Mouse (Mus musculus): ENCODE data around the gene Kdm1a.

Kdm1a gene

DNA sequence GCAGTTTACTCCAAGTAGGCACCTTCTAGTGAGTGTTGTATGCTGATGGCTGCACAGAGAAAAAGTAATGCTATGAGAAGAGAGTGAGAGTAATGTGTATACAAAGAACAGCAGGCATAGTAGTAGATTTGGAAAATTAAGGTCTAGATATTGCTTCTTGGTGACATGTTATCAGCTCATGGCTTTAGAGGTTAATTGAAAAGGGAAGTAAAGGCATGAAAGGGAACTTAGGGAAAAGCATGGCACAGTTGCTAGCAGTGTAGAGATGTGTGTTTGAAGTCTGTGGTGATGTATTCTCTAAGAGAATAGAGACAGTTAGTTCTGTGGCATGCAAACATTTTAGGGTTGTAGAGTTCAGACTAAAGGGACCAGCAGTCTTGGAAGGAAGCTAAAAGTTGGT is 82.7 kb downstream of the Kdm1a start:
- no peak for DNase-seq

DNA sequence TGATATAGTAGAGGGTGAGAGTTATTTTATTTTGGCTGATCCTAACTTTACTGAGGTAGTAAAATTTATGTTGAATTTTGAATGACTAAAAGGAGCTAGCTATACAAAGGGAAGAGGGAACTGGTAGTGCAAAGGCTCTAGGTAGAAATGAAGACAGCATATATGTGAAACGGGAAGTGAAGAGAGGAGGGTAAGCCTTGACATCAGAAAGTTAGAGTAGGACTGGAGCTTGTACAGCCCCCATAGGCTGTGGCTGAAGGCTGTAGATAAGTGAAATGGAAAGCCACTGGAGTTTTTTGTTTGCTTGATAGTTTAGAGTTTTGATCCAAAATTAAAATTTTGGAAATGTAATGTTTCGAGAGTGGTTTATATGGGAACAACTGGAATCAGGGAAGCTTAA is 83.9 kb downstream of the Kdm1a start:
- DNase-seq = no peak

DNA sequence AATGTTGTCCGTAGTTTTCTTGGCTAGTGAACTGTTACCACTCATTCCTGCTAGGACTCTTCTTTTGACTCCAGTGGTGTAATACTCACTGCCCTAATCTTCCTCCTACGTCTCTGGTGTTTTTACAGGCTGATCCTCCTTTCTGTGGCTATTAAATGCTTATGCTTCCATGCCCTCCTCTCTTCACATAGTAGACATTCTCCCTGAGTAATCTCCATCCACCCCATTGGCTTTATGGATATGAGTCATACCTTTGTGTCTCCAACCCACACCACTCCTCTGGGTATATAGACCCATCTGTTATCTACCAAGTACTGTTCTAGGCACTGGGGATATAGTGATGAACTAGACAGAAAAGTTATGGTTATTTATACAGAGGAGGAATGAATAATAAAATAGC is 84.4 kb downstream of the Kdm1a start:
- DNase-seq = no peak

DNA sequence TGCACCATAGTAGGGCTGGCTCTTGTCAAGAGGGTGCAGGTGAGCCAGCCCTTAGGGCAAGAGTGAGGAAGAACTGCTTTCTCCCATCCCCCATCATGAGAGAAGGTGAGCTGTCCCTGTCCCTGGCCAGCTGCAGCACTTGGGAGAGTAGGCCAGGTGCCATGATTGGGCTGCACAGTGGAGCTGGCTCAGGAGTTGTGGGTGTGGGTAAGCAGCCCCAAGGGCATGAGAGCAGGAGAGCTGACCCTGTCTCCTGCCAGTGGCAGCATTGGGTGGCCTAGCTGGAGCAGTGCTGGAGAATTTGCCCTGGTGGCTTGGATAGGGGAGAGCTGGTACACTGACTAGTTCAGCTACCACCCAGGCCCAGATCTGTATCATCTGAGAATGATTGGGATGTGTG is 89.6 kb downstream of the Kdm1a start:
- DNase-seq = no peak

DNA sequence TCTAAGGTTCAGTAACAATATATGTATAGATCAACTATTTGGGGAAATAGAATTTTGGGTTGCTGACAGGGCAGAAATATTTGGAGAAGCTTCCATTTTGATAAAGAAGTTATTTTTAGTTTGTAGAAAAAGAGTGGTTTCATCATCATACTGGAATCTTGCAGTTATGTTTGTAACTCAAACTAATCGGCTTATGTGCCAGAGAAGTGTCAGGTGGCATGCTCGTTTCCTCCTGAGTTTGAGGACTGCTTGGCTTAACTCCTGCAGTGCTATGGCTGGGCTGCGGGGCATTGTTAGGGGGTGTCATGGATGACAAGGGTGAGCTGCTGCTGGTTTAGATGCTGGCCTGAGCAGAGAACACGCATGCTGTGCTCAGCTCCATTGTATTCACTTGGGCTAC is 90.8 kb downstream of the Kdm1a start:
- no peak for DNase-seq

DNA sequence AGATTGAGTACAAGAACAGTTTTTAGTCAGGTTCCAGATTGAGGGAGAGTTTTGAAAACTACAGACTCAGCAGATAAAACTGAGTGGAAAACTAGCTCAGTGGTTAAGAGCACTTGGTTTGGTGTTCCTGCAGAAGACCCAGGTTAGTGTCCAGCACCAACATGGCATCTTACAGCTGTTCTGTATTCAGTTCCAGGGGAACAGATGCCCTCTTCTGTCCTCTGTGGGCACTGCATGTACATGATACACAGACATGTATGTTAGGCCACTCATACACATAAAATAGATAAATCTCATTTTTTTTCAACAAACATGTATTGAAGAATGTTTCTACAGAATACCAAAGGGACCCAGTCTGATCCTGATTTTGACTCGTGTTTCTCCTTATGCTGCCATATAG is 92.7 kb downstream of the Kdm1a start:
- peak; percentile 68 for DNase-seq

DNA sequence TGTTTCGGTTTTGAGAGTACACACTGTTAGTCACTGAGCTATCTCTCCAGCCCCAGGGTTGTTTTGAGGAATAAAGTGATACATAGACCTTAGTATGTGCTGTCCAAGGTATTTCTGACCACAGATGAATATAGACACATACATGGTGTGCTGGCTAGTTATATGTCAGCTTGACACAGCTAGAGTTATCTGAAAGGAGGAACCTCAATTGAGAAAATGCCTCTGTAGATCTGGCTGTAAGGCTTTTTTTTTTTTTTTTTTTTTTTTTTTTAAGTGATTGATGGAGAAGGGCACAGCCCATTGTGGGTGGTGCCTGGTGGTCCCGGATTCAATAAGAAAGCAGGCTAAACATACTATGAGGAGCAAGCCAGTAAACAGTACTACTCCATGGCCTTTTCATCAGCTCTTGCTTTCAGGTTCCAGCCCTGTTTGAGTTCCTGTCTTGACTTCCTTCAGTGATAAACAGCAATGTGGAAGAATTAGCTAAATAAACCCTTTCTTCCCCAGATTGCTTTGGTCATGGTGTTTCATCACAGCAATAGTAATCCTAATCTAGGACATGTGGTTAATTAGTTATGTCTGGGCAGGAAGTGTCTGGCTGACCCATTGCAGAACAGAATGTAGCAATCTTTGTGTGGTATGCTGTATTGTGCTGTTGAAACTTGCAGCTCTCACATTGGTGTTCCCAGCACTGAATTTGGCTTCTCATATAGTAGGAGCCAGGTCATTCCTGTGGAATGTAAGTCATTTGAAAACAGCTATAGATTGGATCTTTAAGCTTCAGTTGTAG is 96.9 kb downstream of the Kdm1a start:
- no peak for DNase-seq

Data from thymus, postnatal 4 days (tissue).